Mouse (Mus musculus): ENCODE data around the gene Duox1. TPM values are rescaled to one million over a fixed set of nuclear protein-coding genes. Genes with fewer than 3 reads are reported as not detected.
A peak's percentile ranks its signal among the peaks of the same experiment; 100 is the strongest.

Gene Duox1
- polyA plus RNA-seq (2015; fragmentation: Nextera tagmentation; extraction: Ambion mirVana) = 0.10 and 0.11 TPM in 2 replicates

- Histone ChIP-seq H3K36me3 (ENCODE audit: control insufficient read depth, insufficient read depth) (no peaks in the 10 kb centered on the region), H3K4me3 (replicated peaks; ENCODE audit: low read length) (no peak within 1 kb of the TSS), H3K4me1 (replicated peaks; ENCODE audit: control insufficient read depth, insufficient read depth, low read length) (peaks cover 8% of the 10 kb centered on the region), H3K27me3 (replicated peaks; ENCODE audit: control insufficient read depth, insufficient read depth, low read length) (peaks cover 21% of the 10 kb centered on the region), H3K27ac (ENCODE audit: low read length) (no peak within 1 kb of the TSS), H3K4me2 (ENCODE audit: low read length) (no peak within 1 kb of the TSS), H3K9ac (replicated peaks; ENCODE audit: low read depth, low read length) (no peak within 1 kb of the TSS), H3K9me3 (ENCODE audit: control insufficient read depth, low read length) (no peaks in the 10 kb centered on the region)
- no peak for ATAC-seq
- 89% methylated on average over 7 of the region's 7 CpGs for WGBS
Observed at GRCm38 (mm10) chr2:122315372-122315771, at the start of gene Duox1. Gene Duox1, plus strand, starts transcription at chr2:122315672.

DNA sequence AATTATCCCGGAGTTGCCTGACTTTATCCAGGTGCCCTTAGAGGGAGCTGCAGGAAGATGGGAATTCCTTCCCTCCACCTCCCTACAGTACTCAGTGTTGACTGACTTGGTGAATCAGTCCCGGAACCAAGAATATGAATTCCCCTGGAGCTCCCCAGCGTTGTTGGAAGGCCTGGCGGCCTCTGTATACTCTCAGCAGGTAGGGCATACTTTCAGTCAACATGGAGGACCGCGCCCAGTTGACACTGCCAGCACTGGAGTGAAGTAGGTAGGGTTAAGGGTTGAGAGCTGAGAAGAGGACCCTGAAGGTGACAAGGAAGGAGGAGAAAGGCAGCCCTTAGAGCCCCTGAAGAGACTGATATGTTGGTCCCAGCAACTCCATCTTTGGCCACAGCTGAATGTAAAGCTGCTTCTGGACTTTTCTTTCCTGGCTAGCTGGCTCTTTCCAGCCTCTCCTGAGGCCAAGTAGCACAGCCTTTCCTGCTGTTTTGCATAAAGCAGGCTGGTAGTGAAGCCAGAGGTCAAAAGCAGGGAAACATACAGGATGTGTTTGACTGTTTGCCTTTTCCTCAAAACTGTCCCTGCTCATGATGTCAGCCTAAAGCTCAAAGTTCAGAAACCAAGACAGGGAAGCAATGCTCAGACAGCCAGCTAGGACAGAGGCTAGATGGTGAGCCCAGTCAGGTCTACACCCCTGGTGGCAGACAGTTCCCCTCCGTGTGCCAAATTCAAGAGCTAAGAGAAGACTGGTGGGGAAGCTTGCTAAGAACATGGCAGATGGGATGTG, 48.9 kb upstream of the Duox1 start:
- Histone ChIP-seq H3K27ac (ENCODE audit: low read length) (no peak overlapping the region), H3K9me3 (ENCODE audit: control insufficient read depth, low read length) (no peaks in the 10 kb centered on the region), H3K9ac (replicated peaks; ENCODE audit: low read depth, low read length) (no peak overlapping the region), H3K4me2 (ENCODE audit: low read length) (no peak overlapping the region), H3K4me1 (replicated peaks; ENCODE audit: control insufficient read depth, insufficient read depth, low read length) (peaks cover 6% of the 10 kb centered on the region), H3K27me3 (replicated peaks; ENCODE audit: control insufficient read depth, insufficient read depth, low read length) (no peaks in the 10 kb centered on the region), H3K4me3 (replicated peaks; ENCODE audit: low read length) (no peak overlapping the region), H3K36me3 (ENCODE audit: control insufficient read depth, insufficient read depth) (no peaks in the 10 kb centered on the region)
- 96% methylated on average over 7 of the region's 7 CpGs for WGBS
- ATAC-seq = no peak

DNA sequence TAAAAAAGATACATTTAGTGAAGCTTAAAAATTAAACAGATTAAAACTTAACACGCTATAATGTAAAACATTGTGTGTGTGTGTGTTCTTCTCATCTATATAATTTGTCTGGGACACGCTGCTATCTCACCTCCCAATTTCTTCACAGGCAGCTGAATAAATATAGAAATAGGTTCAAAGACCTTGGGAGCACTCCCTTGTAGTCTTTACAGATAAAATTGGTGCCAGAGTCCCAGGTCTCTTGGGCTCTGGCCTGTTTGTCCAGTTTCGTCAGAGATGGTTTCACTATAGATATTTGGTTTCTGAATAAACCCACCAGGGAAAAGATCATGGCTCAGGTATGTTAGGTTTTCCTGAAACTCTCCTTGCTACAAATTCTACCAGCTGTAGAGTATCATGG, 36.7 kb upstream of the Duox1 start:
- no peak overlapping the region for H3K4me2 ChIP-seq (ENCODE audit: low read length)
- ATAC-seq = no peak
- H3K27ac ChIP-seq (ENCODE audit: low read length) = no peak overlapping the region
- no peaks in the 10 kb centered on the region for H3K27me3 ChIP-seq (replicated peaks; ENCODE audit: control insufficient read depth, insufficient read depth, low read length)
- H3K36me3 ChIP-seq (ENCODE audit: control insufficient read depth, insufficient read depth) = no peaks in the 10 kb centered on the region
- no peaks in the 10 kb centered on the region for H3K9me3 ChIP-seq (ENCODE audit: control insufficient read depth, low read length)
- H3K4me1 ChIP-seq (replicated peaks; ENCODE audit: control insufficient read depth, insufficient read depth, low read length) = no peaks in the 10 kb centered on the region
- WGBS = 94% methylated on average over 3 of the region's 3 CpGs
- H3K4me3 ChIP-seq (replicated peaks; ENCODE audit: low read length) = no peak overlapping the region
- no peak overlapping the region for H3K9ac ChIP-seq (replicated peaks; ENCODE audit: low read depth, low read length)

- 87% methylated on average over 9 of the region's 9 CpGs for WGBS
- Histone ChIP-seq H3K4me1 (replicated peaks; ENCODE audit: control insufficient read depth, insufficient read depth, low read length) (no peaks in the 10 kb centered on the region), H3K4me3 (replicated peaks; ENCODE audit: low read length) (no peak overlapping the region), H3K9me3 (ENCODE audit: control insufficient read depth, low read length) (no peaks in the 10 kb centered on the region), H3K36me3 (ENCODE audit: control insufficient read depth, insufficient read depth) (no peaks in the 10 kb centered on the region), H3K27ac (ENCODE audit: low read length) (no peak overlapping the region), H3K4me2 (ENCODE audit: low read length) (no peak overlapping the region), H3K9ac (replicated peaks; ENCODE audit: low read depth, low read length) (no peak overlapping the region), H3K27me3 (replicated peaks; ENCODE audit: control insufficient read depth, insufficient read depth, low read length) (no peaks in the 10 kb centered on the region)
- ATAC-seq = no peak
Observed at GRCm38 (mm10) chr2:122284091-122284490, 31.4 kb upstream of the Duox1 start.

- ATAC-seq = no peak
- no peaks in the 10 kb centered on the region for H3K27me3 ChIP-seq (replicated peaks; ENCODE audit: control insufficient read depth, insufficient read depth, low read length)
- 61% methylated on average over 7 of the region's 7 CpGs for WGBS
- H3K27ac ChIP-seq (ENCODE audit: low read length) = no peak overlapping the region
- H3K4me1 ChIP-seq (replicated peaks; ENCODE audit: control insufficient read depth, insufficient read depth, low read length) = no peaks in the 10 kb centered on the region
- no peak overlapping the region for H3K9ac ChIP-seq (replicated peaks; ENCODE audit: low read depth, low read length)
- no peak overlapping the region for H3K4me2 ChIP-seq (ENCODE audit: low read length)
- no peaks in the 10 kb centered on the region for H3K36me3 ChIP-seq (ENCODE audit: control insufficient read depth, insufficient read depth)
- no peaks in the 10 kb centered on the region for H3K9me3 ChIP-seq (ENCODE audit: control insufficient read depth, low read length)
- no peak overlapping the region for H3K4me3 ChIP-seq (replicated peaks; ENCODE audit: low read length)
Observed at GRCm38 (mm10) chr2:122286137-122286536, 29.3 kb upstream of the Duox1 start.

DNA sequence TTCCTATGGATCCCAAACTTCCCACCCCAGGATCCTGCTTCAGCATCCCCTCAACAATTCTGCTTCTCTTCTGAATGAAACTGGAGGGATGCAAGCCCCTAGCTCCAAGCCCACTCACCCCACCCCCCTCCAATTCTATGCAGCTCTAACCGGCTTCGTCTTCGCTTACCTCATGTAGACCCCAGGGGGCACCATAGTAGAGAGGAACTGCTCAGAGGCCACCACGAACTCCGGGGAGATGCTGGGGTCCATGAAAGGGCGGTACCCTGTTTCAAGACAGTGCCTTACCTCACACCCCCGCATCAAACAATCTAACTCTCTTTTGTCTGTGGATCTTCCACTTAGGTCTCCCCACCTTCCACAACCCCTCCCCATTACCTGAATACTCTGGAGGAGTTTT, 20.6 kb upstream of the Duox1 start:
- Histone ChIP-seq H3K4me2 (ENCODE audit: low read length) (no peak overlapping the region), H3K36me3 (ENCODE audit: control insufficient read depth, insufficient read depth) (no peaks in the 10 kb centered on the region), H3K9me3 (ENCODE audit: control insufficient read depth, low read length) (no peaks in the 10 kb centered on the region), H3K27ac (ENCODE audit: low read length) (no peak overlapping the region), H3K27me3 (replicated peaks; ENCODE audit: control insufficient read depth, insufficient read depth, low read length) (peaks cover 46% of the 10 kb centered on the region), H3K4me3 (replicated peaks; ENCODE audit: low read length) (no peak overlapping the region), H3K4me1 (replicated peaks; ENCODE audit: control insufficient read depth, insufficient read depth, low read length) (peaks cover 20% of the 10 kb centered on the region), H3K9ac (replicated peaks; ENCODE audit: low read depth, low read length) (no peak overlapping the region)
- ATAC-seq = no peak
- WGBS = 3% methylated on average over 7 of the region's 7 CpGs

- peak overlapping the region; percentile 8 for H3K4me3 ChIP-seq (replicated peaks; ENCODE audit: low read length)
- H3K4me2 ChIP-seq (ENCODE audit: low read length) = peak overlapping the region; percentile 20
- peaks cover 69% of the 10 kb centered on the region for H3K27me3 ChIP-seq (replicated peaks; ENCODE audit: control insufficient read depth, insufficient read depth, low read length)
- under 1% methylated on average over 35 of the region's 35 CpGs for WGBS
- peaks cover 37% of the 10 kb centered on the region for H3K4me1 ChIP-seq (replicated peaks; ENCODE audit: control insufficient read depth, insufficient read depth, low read length)
- ATAC-seq = no peak
- H3K9ac ChIP-seq (replicated peaks; ENCODE audit: low read depth, low read length) = no peak overlapping the region
- H3K27ac ChIP-seq (ENCODE audit: low read length) = no peak overlapping the region
- no peaks in the 10 kb centered on the region for H3K9me3 ChIP-seq (ENCODE audit: control insufficient read depth, low read length)
- no peaks in the 10 kb centered on the region for H3K36me3 ChIP-seq (ENCODE audit: control insufficient read depth, insufficient read depth)
Observed at GRCm38 (mm10) chr2:122297271-122298095, 18.0 kb upstream of the Duox1 start.

GRCm38 (mm10) chr2:122298096-122298499, 17.4 kb upstream of the Duox1 start, which contains the start of gene Duox2:
Gene Duox2, minus strand, starts transcription at chr2:122298449.
- Histone ChIP-seq H3K4me2 (ENCODE audit: low read length) (peak within 1 kb of the TSS; percentile 25), H3K4me1 (replicated peaks; ENCODE audit: control insufficient read depth, insufficient read depth, low read length) (peaks cover 37% of the 10 kb centered on the region), H3K9me3 (ENCODE audit: control insufficient read depth, low read length) (no peaks in the 10 kb centered on the region), H3K27me3 (replicated peaks; ENCODE audit: control insufficient read depth, insufficient read depth, low read length) (peaks cover 70% of the 10 kb centered on the region), H3K4me3 (replicated peaks; ENCODE audit: low read length) (peak within 1 kb of the TSS; percentile 8), H3K9ac (replicated peaks; ENCODE audit: low read depth, low read length) (no peak within 1 kb of the TSS), H3K27ac (ENCODE audit: low read length) (no peak within 1 kb of the TSS), H3K36me3 (ENCODE audit: control insufficient read depth, insufficient read depth) (no peaks in the 10 kb centered on the region)
- WGBS = 2% methylated on average over 13 of the region's 13 CpGs
- no peak for ATAC-seq
